Mouse (Mus musculus) MEL (cell line): Measurements from ENCODE around the gene Pptc7. TPM values are rescaled to one million over a fixed set of nuclear protein-coding genes. Genes with fewer than 3 reads are reported as not detected.

ENCODE experiments used
- DNase-seq: peaks from one replicate; pipeline ENCODE4 v3.0.0; 2011; ENCODE audit warnings: low read depth, low spot score
- H3K27ac ChIP-seq: 2 replicates; pipeline ENCODE4 v1.5.1; 2012; ENCODE audit warnings: low read depth, mild to moderate bottlenecking, control low read depth, low read length, moderate library complexity; ENCODE audit not compliant: control insufficient read depth
- H3K27me3 ChIP-seq, 2 experiments: fragments of 150-350 bp in 1 of 2; sonication (generic) in 1 of 2; 2 replicates each; pipeline ENCODE4 v1.6.1; 2012; ENCODE audit warnings: low read length in 2 of 2, mild to moderate bottlenecking in 2 of 2, improper control_type of control experiment in 1 of 2, moderate library complexity in 1 of 2; ENCODE audit not compliant: insufficient read depth in 2 of 2, control insufficient read depth in 1 of 2
- H3K36me3 ChIP-seq, 2 experiments: 2 replicates each; pipeline ENCODE4 v1.6.1; 2012 to 2014; ENCODE audit warnings: low read length in 2 of 2, improper control_type of control experiment in 1 of 2, inconsistent platforms in 1 of 2, mild to moderate bottlenecking in 1 of 2; ENCODE audit not compliant: insufficient read depth in 2 of 2, control insufficient read depth in 1 of 2
- H3K4me1 ChIP-seq, 2 experiments: fragments of 150-350 bp in 1 of 2; sonication (generic) in 1 of 2; 2 replicates each; pipeline ENCODE4 v1.6.1; 2012; ENCODE audit warnings: low read length in 2 of 2, improper control_type of control experiment in 1 of 2, mild to moderate bottlenecking in 1 of 2; ENCODE audit not compliant: insufficient read depth in 2 of 2, control insufficient read depth in 1 of 2
- H3K4me3 ChIP-seq, 2 experiments: fragments of 150-350 bp in 1 of 2; sonication (generic) in 1 of 2; 2 replicates each; pipeline ENCODE4 v1.5.1; 2012; ENCODE audit warnings: low read depth in 2 of 2, low read length in 2 of 2, mild to moderate bottlenecking in 2 of 2, moderate library complexity in 2 of 2, control low read depth in 1 of 2, improper control_type of control experiment in 1 of 2; ENCODE audit not compliant: control insufficient read depth in 1 of 2, insufficient read depth in 1 of 2
- H3K79me2 ChIP-seq: 2 replicates; pipeline ENCODE4 v1.6.1; 2012; ENCODE audit warnings: mild to moderate bottlenecking, low read length, moderate library complexity; ENCODE audit not compliant: control insufficient read depth, poor library complexity, insufficient read depth
- H3K9ac ChIP-seq: 2 replicates; pipeline ENCODE4 v1.6.1; 2012; ENCODE audit warnings: low read depth, mild to moderate bottlenecking, control low read depth, low read length, moderate library complexity; ENCODE audit not compliant: control insufficient read depth, poor library complexity, severe bottlenecking
- H3K9me3 ChIP-seq: fragments of 150-350 bp; sonication (generic); replicated peaks from 2 replicates; pipeline ENCODE4 v1.6.1; 2012; ENCODE audit warnings: mild to moderate bottlenecking, low read length, improper control_type of control experiment, moderate library complexity; ENCODE audit not compliant: insufficient read depth
- CHD1 ChIP-seq: IDR thresholded peaks from 2 replicates; pipeline ENCODE4 v1.6.1; 2012; ENCODE audit warnings: low read depth, mild to moderate bottlenecking, inconsistent platforms, low read length, improper control_type of control experiment
- CHD2 ChIP-seq: IDR thresholded peaks from 2 replicates; pipeline ENCODE4 v1.6.1; 2011; ENCODE audit warnings: low read length, improper control_type of control experiment
- CTCF ChIP-seq, 3 experiments: IDR thresholded peaks in 2 of 3; conservative IDR thresholded peaks in 1 of 3; 2 replicates each; pipeline ENCODE4 v1.5.1; 2011 to 2012; ENCODE audit warnings: low read length in 3 of 3, low read depth in 2 of 3, mild to moderate bottlenecking in 2 of 3, improper control_type of control experiment in 1 of 3, inconsistent platforms in 1 of 3, mixed read lengths in 1 of 3, moderate library complexity in 1 of 3; ENCODE audit not compliant: control insufficient read depth in 1 of 3, insufficient read depth in 1 of 3, poor library complexity in 1 of 3, severe bottlenecking in 1 of 3
- EP300 ChIP-seq, 2 experiments: IDR thresholded peaks; 2 replicates each; pipeline ENCODE4 v1.6.1; 2011; ENCODE audit warnings: improper control_type of control experiment in 2 of 2, low read length in 2 of 2, low read depth in 1 of 2, mild to moderate bottlenecking in 1 of 2
- GABPA ChIP-seq: IDR thresholded peaks from 2 replicates; pipeline ENCODE4 v1.6.1; 2012; ENCODE audit warnings: low read depth, mild to moderate bottlenecking, inconsistent platforms, low read length, improper control_type of control experiment, moderate library complexity
- HCFC1 ChIP-seq: IDR thresholded peaks from 2 replicates; pipeline ENCODE4 v1.6.1; 2012; ENCODE audit warnings: low read depth, mild to moderate bottlenecking, inconsistent platforms, low read length, improper control_type of control experiment, moderate library complexity
- JUND ChIP-seq: IDR thresholded peaks from 2 replicates; pipeline ENCODE4 v1.6.1; 2011; ENCODE audit warnings: low read depth, mild to moderate bottlenecking, improper control_type of control experiment, low read length
- KAT2A ChIP-seq: conservative IDR thresholded peaks from 2 replicates; pipeline ENCODE4 v1.6.1; 2012; ENCODE audit warnings: low read depth, low read length, improper control_type of control experiment, inconsistent platforms
- MAX ChIP-seq: IDR thresholded peaks from 2 replicates; pipeline ENCODE4 v1.6.1; 2011; ENCODE audit warnings: low read length, improper control_type of control experiment
- MXI1 ChIP-seq: IDR thresholded peaks from 2 replicates; pipeline ENCODE4 v1.6.1; 2011; ENCODE audit warnings: mild to moderate bottlenecking, low read depth, low read length, improper control_type of control experiment
- MYB ChIP-seq: IDR thresholded peaks from 2 replicates; pipeline ENCODE4 v1.6.1; 2011; ENCODE audit warnings: mild to moderate bottlenecking, low read depth, low read length, improper control_type of control experiment
- MYC ChIP-seq: IDR thresholded peaks from 2 replicates; pipeline ENCODE4 v1.6.1; 2011; ENCODE audit warnings: low read depth, mild to moderate bottlenecking, low read length, improper control_type of control experiment, moderate library complexity
- NELFE ChIP-seq: IDR thresholded peaks from 2 replicates; pipeline ENCODE4 v1.6.1; 2011; ENCODE audit warnings: low read depth, low read length, improper control_type of control experiment
- POLR2A ChIP-seq, 2 experiments: IDR thresholded peaks; 2 replicates each; pipeline ENCODE4 v1.6.1; 2011 to 2012; ENCODE audit warnings: low read length in 2 of 2, mild to moderate bottlenecking in 2 of 2, control low read depth in 1 of 2, improper control_type of control experiment in 1 of 2, low read depth in 1 of 2, moderate library complexity in 1 of 2; ENCODE audit not compliant: control insufficient read depth in 1 of 2, insufficient read depth in 1 of 2, poor library complexity in 1 of 2
- POLR2AphosphoS2 ChIP-seq: IDR thresholded peaks from 2 replicates; pipeline ENCODE4 v1.6.1; 2011; ENCODE audit warnings: low read length, improper control_type of control experiment
- POLR2AphosphoS5 ChIP-seq: IDR thresholded peaks from 2 replicates; pipeline ENCODE4 v1.6.1; 2012; ENCODE audit warnings: low read depth, borderline replicate concordance, mild to moderate bottlenecking, inconsistent platforms, low read length, moderate library complexity, mixed read lengths
- RAD21 ChIP-seq: IDR thresholded peaks from 2 replicates; pipeline ENCODE4 v1.6.1; 2011; ENCODE audit warnings: mild to moderate bottlenecking, low read depth, low read length, improper control_type of control experiment
- SIN3A ChIP-seq: IDR thresholded peaks from 2 replicates; pipeline ENCODE4 v1.6.1; 2012; ENCODE audit warnings: low read length, improper control_type of control experiment, inconsistent platforms
- SMC3 ChIP-seq: IDR thresholded peaks from 2 replicates; pipeline ENCODE4 v1.6.1; 2011; ENCODE audit warnings: low read depth, low read length, improper control_type of control experiment
- USF1 ChIP-seq: IDR thresholded peaks from 2 replicates; pipeline ENCODE4 v1.6.1; 2014; ENCODE audit warnings: low read depth, mild to moderate bottlenecking, inconsistent platforms, low read length, improper control_type of control experiment, moderate library complexity
- ZC3H11A ChIP-seq: IDR thresholded peaks from 2 replicates; pipeline ENCODE4 v1.6.1; 2012; ENCODE audit warnings: low read depth, mild to moderate bottlenecking, inconsistent platforms, low read length, improper control_type of control experiment
- ZKSCAN1 ChIP-seq: IDR thresholded peaks from 2 replicates; pipeline ENCODE4 v1.6.1; 2012; ENCODE audit warnings: low read depth, mild to moderate bottlenecking, inconsistent platforms, low read length, improper control_type of control experiment, moderate library complexity
- ZMIZ1 ChIP-seq: IDR thresholded peaks from 2 replicates; pipeline ENCODE4 v1.6.1; 2012; ENCODE audit warnings: low read depth, mild to moderate bottlenecking, inconsistent platforms, low read length, improper control_type of control experiment, moderate library complexity
- ZNF384 ChIP-seq: IDR thresholded peaks from 2 replicates; pipeline ENCODE4 v1.6.1; 2012; ENCODE audit warnings: low read depth, mild to moderate bottlenecking, inconsistent platforms, low read length, improper control_type of control experiment
- polyA plus RNA-seq, 2 experiments: library from polyadenylated mRNA; stranded (reverse) in 1 of 2; unstranded in 1 of 2; fragments of >175 nt in 1 of 2; fragments of >200 nt in 1 of 2; gene quantifications; 2 replicates each; pipeline versions ENCODE4 v1.2.1 to v1.2.4; 2012; ENCODE audit warnings: low replicate concordance in 2 of 2, low read depth in 1 of 2; ENCODE audit not compliant: insufficient read length in 2 of 2, insufficient read depth in 1 of 2, missing spikeins in 1 of 2
- total RNA-seq: library from RNA; depleted of rRNA; stranded (reverse); fragments of 300-350 nt; gene quantifications from 2 replicates; pipeline ENCODE4 v1.2.3, GENCODE M21; 2012

The Pptc7 gene
- total and polyA plus RNA-seq, 3 experiments, result 17.3 to 22.3 TPM; not detected in 1

- TF ChIP-seq ZC3H11A (no peak), MYB (no peak), SIN3A (peak; percentile 95), USF1 (no peak), CHD2 (no peak)
- TF ChIP-seq, all 39 proteins: peak for 11
Observed at GRCm38 (mm10) chr5:122263933-122264905, 19.9 kb upstream of the Pptc7 start, which contains the start of gene Tctn1 (continued).

GRCm38 (mm10) chr5:122265187-122265586 lies 19.0 kb upstream of the Pptc7 start:
- H3K36me3 ChIP-seq, result peaks cover 0 to 21% of the 10 kb centered on the region in 2 experiments; a peak in 2 of 4 replicates
- peak overlapping the region; percentile 46 for H3K9ac ChIP-seq
- TF ChIP-seq MYB (no peak), POLR2AphosphoS2 (no peak), JUND (no peak), MYC (peak; percentile 34; the same call in 1 of the 2 replicates), SIN3A (no peak; the same call in 1 of the 2 replicates), POLR2A (IDR thresholded peaks at IDR 0.05; ENCODE audit: control insufficient read depth in 1 of 2, insufficient read depth in 1 of 2, low read depth in 1 of 2, low read length in 2 of 2, poor library complexity in 1 of 2) (no peak), MXI1 (no peak), CTCF (IDR thresholded peaks at IDR 0.05 in 2 of 3, conservative IDR thresholded peaks at IDR 0.05 in 1 of 3; ENCODE audit: control insufficient read depth in 1 of 3, insufficient read depth in 1 of 3, low read depth in 2 of 3, low read length in 3 of 3, poor library complexity in 1 of 3, severe bottlenecking in 1 of 3) (peak; percentile 46 to 83 (median 53)), USF1 (no peak), ZMIZ1 (no peak), GABPA (no peak), CHD1 (no peak), POLR2AphosphoS5 (no peak), RAD21 (peak; percentile 69), SMC3 (peak; percentile 71), ZC3H11A (peak; percentile 48), NELFE (no peak), EP300 (IDR thresholded peaks at IDR 0.05; ENCODE audit: low read depth in 1 of 2, low read length in 2 of 2) (no peak), KAT2A (no peak), HCFC1 (no peak), ZKSCAN1 (no peak), ZNF384 (0 out of 2 replicates have a peak, but pooled peaks have one; percentile 21), MAX (no peak; the same call in 1 of the 2 replicates)
- H3K4me3 ChIP-seq, result peak overlapping the region; percentile 47 to 53
- H3K79me2 ChIP-seq, result peaks cover 3% of the 10 kb centered on the region; the same call in 1 of the 2 replicates
- no peaks in the 10 kb centered on the region for H3K9me3 ChIP-seq
- no peaks in the 10 kb centered on the region for H3K27me3 ChIP-seq
- H3K4me1 ChIP-seq, result peaks cover 2 to 20% of the 10 kb centered on the region in 2 experiments; a peak in 3 of 4 replicates
- peak; percentile 82 for DNase-seq
- H3K27ac ChIP-seq, result peak overlapping the region; percentile 48; the same call in 1 of the 2 replicates
